Mouse (Mus musculus) gastrocnemius, postnatal 4 days (tissue): ENCODE measurements around the gene Sytl3. TPM values are rescaled to one million over a fixed set of nuclear protein-coding genes. Genes with fewer than 3 reads are reported as not detected.

Source experiments
- DNase-seq, 2 experiments: peaks; one replicate each; pipeline ENCODE4 v3.0.0; 2021 to 2022; ENCODE audit warnings: low spot score in 2 of 2, mixed read lengths in 2 of 2
- total RNA-seq, 2 experiments: library from RNA; stranded (reverse); gene quantifications; 2 replicates each; pipeline ENCODE4 v1.2.3; 2021

Gene Sytl3
- total RNA-seq, 2 experiments from 2014 or later = 0.86 to 1.7 TPM

DNA sequence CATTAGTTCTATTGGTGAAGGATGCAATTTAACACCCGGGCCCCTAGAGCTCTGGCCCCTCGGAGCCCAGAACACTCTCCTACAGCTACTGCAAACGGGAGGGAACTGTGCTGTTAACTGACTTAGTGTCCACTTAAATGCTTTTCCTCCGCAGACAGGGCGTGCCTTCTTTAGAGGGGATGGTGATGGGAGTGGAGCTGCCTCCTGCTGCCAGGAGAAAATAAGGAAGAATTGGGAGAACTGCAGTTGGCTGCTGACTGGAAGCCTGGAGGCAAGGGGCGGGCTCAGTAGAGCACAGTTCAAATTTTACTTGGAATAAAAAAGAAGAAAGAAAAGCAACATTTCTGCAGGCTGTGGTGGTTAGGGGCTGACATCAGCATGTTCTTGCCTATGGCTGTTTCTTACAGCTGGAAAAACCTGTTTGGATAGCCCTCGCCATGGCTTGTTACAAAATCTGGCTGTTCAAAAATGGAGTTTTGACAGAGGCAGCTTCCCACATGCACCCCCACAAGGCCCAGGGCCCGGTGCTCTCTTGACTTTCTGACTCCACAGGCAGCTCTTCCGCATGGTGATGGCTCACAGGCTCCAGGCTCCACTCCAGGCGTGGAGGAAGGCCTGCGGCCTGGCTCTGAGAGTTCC lies 92.4 kb downstream of the Sytl3 start:
- DNase-seq = no peak

- DNase-seq = no peak
These were observed 93.5 kb downstream of the Sytl3 start for GRCm38 (mm10) chr17:6752375-6752774.

DNA sequence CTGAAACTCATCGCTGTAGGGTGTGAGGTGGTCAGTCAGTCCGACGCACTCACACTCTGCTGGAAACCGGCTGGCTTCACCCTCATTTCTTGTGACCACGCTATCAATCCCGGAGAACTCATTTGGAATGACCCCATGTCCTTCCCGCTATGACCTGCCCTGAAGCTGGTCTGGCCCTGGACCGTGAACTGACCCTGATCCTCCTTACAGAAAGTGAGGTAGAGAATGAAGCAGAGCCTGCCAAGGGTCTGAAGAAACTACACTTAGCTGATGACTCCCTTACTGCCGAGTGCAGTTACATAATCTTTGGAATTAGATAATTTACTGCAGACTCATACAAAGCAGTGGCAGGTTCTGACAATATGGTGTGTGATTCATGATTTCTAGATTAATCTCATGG lies 96.3 kb downstream of the Sytl3 start:
- DNase-seq = no peak

GRCm38 (mm10) chr17:6755873-6756272 lies 97.0 kb downstream of the Sytl3 start:
- DNase-seq = no peak

GRCm38 (mm10) chr17:6757902-6758301 lies 99.0 kb downstream of the Sytl3 start:
- DNase-seq = no peak

DNA sequence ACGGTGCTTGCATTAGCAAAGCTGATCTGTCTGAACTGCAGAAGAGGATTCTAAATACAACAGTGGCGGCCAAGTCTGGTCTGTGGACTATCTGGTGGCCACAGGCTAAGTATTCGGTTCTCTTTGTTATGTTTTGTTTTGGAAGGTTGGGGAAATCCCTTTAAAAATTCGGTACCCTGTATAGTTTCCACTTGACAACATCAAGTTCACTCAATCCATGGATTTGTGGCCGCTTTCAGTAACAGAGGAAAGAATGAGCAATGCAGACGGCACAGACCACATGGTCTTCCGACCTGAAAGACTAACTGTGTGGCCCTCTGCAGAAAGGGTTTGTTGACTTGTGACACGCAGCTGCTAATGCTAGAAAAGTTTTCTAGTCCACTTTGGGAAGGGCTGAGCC lies 100.0 kb downstream of the Sytl3 start:
- DNase-seq = no peak

DNA sequence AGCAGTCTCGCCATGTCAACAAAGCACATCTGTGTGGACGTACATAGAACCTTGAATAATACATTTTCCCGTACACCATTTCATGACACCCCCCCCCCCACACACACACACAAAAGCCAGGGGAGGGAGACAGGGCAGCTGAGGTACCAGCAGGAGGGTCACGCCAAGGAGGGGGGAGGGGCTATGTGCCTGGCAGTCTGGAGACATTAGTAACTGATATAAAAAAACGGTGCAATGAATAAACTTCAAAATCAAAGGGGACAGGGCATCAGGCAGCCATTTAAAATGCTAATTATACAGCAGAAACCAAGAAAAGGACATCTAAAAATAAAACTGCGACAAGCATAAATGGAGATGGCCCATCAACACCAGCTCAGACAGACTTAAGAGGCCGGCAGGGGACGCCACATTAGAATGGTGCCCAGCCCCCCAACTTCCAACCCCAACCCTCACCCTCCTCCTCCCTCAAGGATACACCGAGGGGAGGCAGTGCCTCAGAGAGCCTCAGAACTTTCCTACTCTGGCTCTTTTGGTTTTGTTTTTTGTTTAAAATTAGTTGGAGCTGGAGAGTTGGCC lies 100.9 kb downstream of the Sytl3 start:
- DNase-seq = no peak

DNA sequence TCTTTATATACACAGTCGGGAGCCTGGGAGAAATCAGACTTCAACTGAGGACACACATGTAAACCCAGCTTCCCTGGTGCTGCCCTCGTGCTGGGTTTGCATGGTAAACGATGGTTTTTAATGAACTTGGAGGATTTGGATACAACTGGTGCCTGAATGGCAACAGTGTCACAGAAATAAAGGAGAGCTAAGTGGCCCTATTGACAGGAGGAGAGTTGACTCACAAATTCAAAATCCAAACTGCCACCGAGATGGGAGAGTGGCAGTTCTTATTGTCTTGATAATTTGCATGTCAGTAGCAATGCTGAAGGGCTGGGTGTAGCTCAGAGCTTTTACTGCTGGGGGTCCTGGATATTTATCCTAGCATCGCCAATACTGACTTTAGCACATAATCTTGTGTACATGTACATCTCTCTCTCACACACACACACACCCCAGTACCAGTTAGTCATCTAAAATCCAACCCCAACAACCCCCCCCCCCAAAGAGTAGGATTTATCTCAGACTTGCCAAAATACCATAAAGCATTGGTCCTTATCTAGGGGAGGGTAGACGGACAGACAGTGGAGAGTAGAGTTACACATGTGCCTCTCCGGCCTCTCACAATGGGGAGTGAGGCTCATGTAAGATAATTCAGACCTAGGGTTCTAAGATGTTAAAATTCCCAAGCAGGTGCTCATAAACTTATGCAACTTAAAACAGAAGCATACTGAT lies 104.8 kb downstream of the Sytl3 start:
- DNase-seq = no peak

DNA sequence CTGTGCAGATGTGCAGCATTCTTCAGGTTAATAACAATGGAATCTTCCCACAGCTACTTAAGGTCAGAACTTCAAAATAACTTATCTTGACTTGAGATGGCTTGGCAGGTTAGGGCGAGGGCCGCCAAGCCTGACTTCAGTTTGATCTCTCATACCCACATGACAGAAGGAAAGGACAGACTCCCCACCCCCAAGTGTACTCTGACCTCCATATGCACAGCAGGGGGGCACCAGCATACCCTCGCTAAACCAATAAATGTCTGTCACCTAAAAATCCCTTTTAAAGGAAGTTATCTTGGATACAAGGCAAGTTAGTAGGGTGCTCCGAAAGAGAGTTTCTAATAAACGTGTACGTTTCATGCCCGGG lies 105.3 kb downstream of the Sytl3 start:
- no peak for DNase-seq

DNA sequence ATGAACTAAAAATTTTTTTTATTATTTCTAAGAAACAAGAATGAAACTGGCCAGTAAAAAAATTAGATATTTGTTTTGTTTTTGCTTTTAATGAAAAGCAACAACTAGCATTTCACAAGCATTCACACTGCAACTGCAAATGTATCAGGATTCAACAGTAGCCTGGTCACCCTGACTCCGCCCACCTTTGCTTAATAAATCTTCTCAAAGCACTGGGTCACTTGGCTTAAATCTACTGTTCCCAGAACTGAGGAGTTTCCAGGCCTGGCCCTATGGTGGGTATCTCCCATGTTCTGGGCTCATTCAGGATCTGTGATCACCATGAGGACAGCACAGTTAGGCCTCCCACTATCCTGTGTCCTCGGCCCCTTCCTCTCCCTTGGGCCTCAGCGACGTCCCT lies 105.8 kb downstream of the Sytl3 start:
- no peak for DNase-seq

DNA sequence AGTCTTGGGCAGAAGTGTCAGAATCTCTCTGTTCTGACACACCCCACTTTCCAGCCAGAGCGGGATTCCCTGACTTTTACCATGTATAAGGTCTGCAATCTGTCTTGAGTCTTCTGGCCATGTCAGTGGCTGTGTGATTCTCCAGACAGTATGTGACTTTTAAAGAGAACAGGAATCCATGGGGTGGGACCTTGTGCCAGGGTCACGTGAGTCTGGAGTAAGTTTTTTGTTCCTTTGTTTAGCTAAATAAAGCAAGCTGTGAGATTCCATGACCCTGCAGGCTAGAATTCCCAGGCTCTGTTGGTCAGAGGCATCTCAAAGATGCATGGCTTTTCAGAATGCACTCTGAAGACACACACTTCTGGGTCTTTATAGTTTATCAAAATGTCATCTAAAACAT lies 107.0 kb downstream of the Sytl3 start:
- no peak for DNase-seq

- DNase-seq = no peak
These were observed 107.9 kb downstream of the Sytl3 start for GRCm38 (mm10) chr17:6766823-6767222.

- DNase-seq = no peak
These were observed 108.9 kb downstream of the Sytl3 start for GRCm38 (mm10) chr17:6767771-6768170.

DNA sequence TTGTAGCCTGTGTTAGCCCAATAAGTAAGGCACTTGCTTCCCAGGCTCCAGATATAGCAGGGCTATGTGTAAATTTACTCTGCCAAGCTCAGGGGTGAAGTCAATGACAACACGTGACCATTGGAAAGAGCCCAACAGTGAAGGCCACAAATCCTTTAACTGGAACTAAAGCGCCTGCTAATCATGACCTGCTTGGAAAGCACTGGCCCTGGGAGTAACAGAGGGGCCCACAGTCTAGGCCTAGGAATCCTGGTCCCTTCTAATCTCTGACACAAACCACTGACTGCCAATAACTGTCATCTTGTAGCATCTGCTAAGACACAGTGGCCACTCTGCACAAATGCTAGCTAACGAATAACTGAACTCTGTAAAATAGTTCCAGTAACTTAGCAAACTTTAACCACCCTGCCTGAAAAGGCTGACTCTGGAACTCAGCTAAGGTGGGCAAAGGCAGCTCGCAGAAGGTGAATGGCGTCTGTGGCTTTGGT lies 109.5 kb downstream of the Sytl3 start:
- no peak for DNase-seq

- DNase-seq = no peak
These were observed 110.7 kb downstream of the Sytl3 start for GRCm38 (mm10) chr17:6769602-6770001.

GRCm38 (mm10) chr17:6771661-6772489 lies 113.0 kb downstream of the Sytl3 start:
- no peak for DNase-seq

- DNase-seq = no peak
These were observed 113.5 kb downstream of the Sytl3 start for GRCm38 (mm10) chr17:6772490-6772773.

DNA sequence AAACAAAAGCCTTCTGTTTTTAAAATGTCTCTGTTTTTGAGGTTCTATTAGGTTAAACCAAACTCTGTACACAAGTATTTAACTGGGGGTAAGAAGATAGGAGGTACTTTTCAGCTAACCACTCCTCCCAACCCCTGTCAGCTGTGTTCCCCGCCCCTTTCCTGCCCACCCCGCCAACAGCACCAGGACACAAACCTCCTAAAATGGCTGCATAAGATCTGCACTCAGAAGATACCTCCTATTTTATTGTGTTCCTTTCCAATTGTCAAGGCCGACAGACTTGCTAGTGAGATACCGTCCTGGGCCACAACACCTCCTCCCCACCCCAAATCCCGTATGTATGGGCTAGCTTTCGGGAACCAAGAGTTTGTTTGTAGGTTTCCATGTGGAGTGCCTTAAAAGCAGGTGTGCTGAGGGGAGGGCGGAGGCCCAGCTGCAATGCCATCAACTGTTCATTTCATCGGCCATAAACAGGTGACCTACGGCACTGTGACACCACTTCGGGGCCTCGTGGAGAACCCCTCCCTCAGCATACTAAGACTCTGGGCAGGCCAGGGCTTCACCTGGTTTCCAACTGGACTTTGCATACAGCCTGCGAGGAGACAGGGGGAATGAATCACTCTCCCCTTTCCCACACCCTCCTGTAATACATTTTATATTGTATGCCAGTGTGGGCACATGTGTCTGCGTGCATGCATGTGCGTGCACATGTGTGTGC lies 114.5 kb downstream of the Sytl3 start:
- no peak for DNase-seq

- DNase-seq = no peak
These were observed 116.3 kb downstream of the Sytl3 start for GRCm38 (mm10) chr17:6775221-6775620.

DNA sequence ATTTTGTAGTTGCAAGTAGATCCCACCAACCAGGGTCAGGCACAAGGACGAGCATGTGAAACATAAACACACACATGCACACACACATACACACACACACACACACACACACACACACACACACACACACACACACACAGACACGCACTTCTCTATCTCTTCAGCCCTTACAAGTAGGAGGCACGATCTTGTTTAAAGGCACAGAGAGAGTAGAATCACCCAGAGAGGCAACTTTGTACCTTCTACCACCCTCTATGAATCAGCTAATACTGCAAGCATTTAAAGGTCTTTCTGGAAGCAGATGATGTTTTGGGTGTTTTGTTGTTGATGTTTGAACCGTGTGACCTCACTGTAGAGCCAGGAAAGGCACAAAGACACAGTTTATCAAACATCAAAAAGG lies 116.8 kb downstream of the Sytl3 start:
- DNase-seq = no peak

- no peak for DNase-seq
These were observed 117.2 kb downstream of the Sytl3 start for GRCm38 (mm10) chr17:6776123-6776522.
